ENCODE assay signal across 9 mouse cellular contexts in genomic region chr17:10394855-10395254, GRCm38 (mm10).
DNase-seq lines count a peak whose midpoint lies in the region; ATAC-seq lines count a peak whose summit lies in the region.
"Had no signal": no experiment of that assay in that cellular context is flagged by ENCODE, and none has a peak within 500 bp of the region (broad histone marks: within the 10 kb centered on the region; RNA-seq: fewer than 3 reads in every experiment).

No protein-coding gene starts in this region.

- H3K4me2 ChIP-seq in intestine, embryonic 16.5 days (ENCODE audit: low read depth, low read length), result no peak overlapping the region

- H3K4me3 ChIP-seq in macrophage (ENCODE audit: inconsistent target), result no peak overlapping the region
- no peak overlapping the region for H3K4me3 ChIP-seq in intestine, embryonic 16.5 days (ENCODE audit: low read length)
- H3K4me3 ChIP-seq: erythroblast, embryonic 14.5 days had no signal

- H3K4me1 ChIP-seq in intestine, embryonic 16.5 days (ENCODE audit: control insufficient read depth, insufficient read depth, low read length), result peaks cover 10% of the 10 kb centered on the region; the same call in 1 of the 2 replicates

- peak overlapping the region; percentile 74 for H3K27ac ChIP-seq in macrophage
- no peak overlapping the region for H3K27ac ChIP-seq in intestine, embryonic 16.5 days (ENCODE audit: low read length)

- no peaks in the 10 kb centered on the region for H3K79me2 ChIP-seq in macrophage (ENCODE audit: inconsistent target)

- no peak overlapping the region for H3K9ac ChIP-seq in intestine, embryonic 16.5 days (ENCODE audit: low read depth, low read length)

- 60% methylated on average over 8 of the region's 8 CpGs for WGBS in macrophage (ENCODE audit: missing documents)
- 80% methylated on average over 8 of the region's 8 CpGs for WGBS in intestine, embryonic 16.5 days

- H3K27me3 ChIP-seq in intestine, embryonic 16.5 days (replicated peaks; ENCODE audit: control insufficient read depth, insufficient read depth, low read length), result no peaks in the 10 kb centered on the region

- DNase-seq in Muller cell, postnatal 12 days (ENCODE audit: inconsistent ontology term), result peak; percentile 56
- DNase-seq in brain, embryonic 18.5 days (ENCODE audit: low read depth, low spot score), result peak; percentile 66
- no peak for DNase-seq in urinary bladder, adult 18-20 months (ENCODE audit: low spot score in 2 of 2)
- no peak for DNase-seq in kidney, postnatal 4 days

- ATAC-seq in frontal cortex, adult (ENCODE audit: low TSS enrichment), result peak; percentile 56
- no peak for ATAC-seq in megakaryocyte-erythroid progenitor cell, adult 5-6 weeks (replicated peaks; ENCODE audit: low FRiP score, low TSS enrichment, poor library complexity, severe bottlenecking)
- no peak for ATAC-seq in intestine, embryonic 16.5 days

- no peaks in the 10 kb centered on the region for H3K9me3 ChIP-seq in intestine, embryonic 16.5 days (ENCODE audit: control insufficient read depth, low read length)

- H3K36me3 ChIP-seq in macrophage (ENCODE audit: inconsistent target), result no peaks in the 10 kb centered on the region
- no peaks in the 10 kb centered on the region for H3K36me3 ChIP-seq in intestine, embryonic 16.5 days (ENCODE audit: control insufficient read depth, insufficient read depth, low read length)

Comparison
In these comparisons a context has a peak if more than half of its experiments do, and no peak if none do; other contexts are left out.
1. DNase-seq: peak in Muller cell, postnatal 12 days (single experiment) and brain, embryonic 18.5 days (single experiment); none in urinary bladder, adult 18-20 months (0 of 2) and kidney, postnatal 4 days (0 of 2).